Mouse (Mus musculus) thymus, postnatal 0 days (tissue): ENCODE results near the gene Nfix. TPM values are rescaled to one million over a fixed set of nuclear protein-coding genes. Genes with fewer than 3 reads are reported as not detected.

ENCODE experiments used
- DNase-seq: peaks from one replicate; pipeline ENCODE4 v3.0.0-alpha.2; 2015; ENCODE audit warnings: low spot score
- polyA plus RNA-seq: library from polyadenylated mRNA; unstranded; fragments of >200 nt; fragmentation: Nextera tagmentation; extraction: Ambion mirVana; gene quantifications from 2 replicates; pipeline ENCODE4 v1.2.1, GENCODE M21; 2015

The Nfix gene
- polyA plus RNA-seq, 1 experiment from 2014 or later: 11.7 TPM

- peak; percentile 45 for DNase-seq
These were observed 145.5 kb downstream of the Nfix start for GRCm38 (mm10) chr8:84654597-84654996.

GRCm38 (mm10) chr8:84653092-84653631 is 147.0 kb downstream of the Nfix start:
- no peak for DNase-seq

GRCm38 (mm10) chr8:84650213-84650612 is 149.9 kb downstream of the Nfix start:
- DNase-seq: no peak

Other genes starting within 250 kb of the Nfix start
- 76.9 and 86.0 TPM in 2 replicates for gene Ier2, start 137.5 kb downstream of the Nfix start, polyA plus RNA-seq
- gene Trmt1, start 114.0 kb downstream of the Nfix start, polyA plus RNA-seq: 50.0 and 51.5 TPM in 2 replicates
- gene Nacc1, start 112.5 kb downstream of the Nfix start, polyA plus RNA-seq: 12.1 TPM in 2 replicates
- 8.1 and 8.8 TPM in 2 replicates for gene Lyl1, start 98.9 kb downstream of the Nfix start, polyA plus RNA-seq
- gene G430095P16Rik, start 77.3 kb downstream of the Nfix start, polyA plus RNA-seq: 2.4 and 3.6 TPM in 2 replicates
- 4.0 and 4.4 TPM in 2 replicates for gene Dand5, start 22.5 kb upstream of the Nfix start, polyA plus RNA-seq
- gene Gadd45gip1, start 31.2 kb upstream of the Nfix start, polyA plus RNA-seq: 56.4 and 57.4 TPM in 2 replicates
- gene Rad23a, start 40.3 kb upstream of the Nfix start, polyA plus RNA-seq: 120 and 141 TPM in 2 replicates
- gene Calr, start 46.6 kb upstream of the Nfix start, polyA plus RNA-seq: 383 and 479 TPM in 2 replicates
- 92.4 and 93.1 TPM in 2 replicates for gene Farsa, start 56.6 kb upstream of the Nfix start, polyA plus RNA-seq
- gene Syce2, start 71.8 kb upstream of the Nfix start, polyA plus RNA-seq: 104 and 110 TPM in 2 replicates
- gene Gcdh, start 93.6 kb upstream of the Nfix start, polyA plus RNA-seq: 27.1 and 29.1 TPM in 2 replicates
- 0.37 and 0.43 TPM in 2 replicates for gene Klf1, start 101.6 kb upstream of the Nfix start, polyA plus RNA-seq
- gene Dnase2a, start 108.2 kb upstream of the Nfix start, polyA plus RNA-seq: 12.8 and 12.9 TPM in 2 replicates
- gene Mast1, start 137.0 kb upstream of the Nfix start, polyA plus RNA-seq: 0.08 and 0.22 TPM in 2 replicates
- 0.10 and 0.23 TPM in 2 replicates for gene Rtbdn, start 146.6 kb upstream of the Nfix start, polyA plus RNA-seq
- gene Gm49661, start 169.1 kb upstream of the Nfix start, polyA plus RNA-seq: not detected in 2 replicates
- 450 and 476 TPM in 2 replicates for gene Prdx2, start 169.2 kb upstream of the Nfix start, polyA plus RNA-seq
- gene Rnaseh2a, start 169.4 kb upstream of the Nfix start, polyA plus RNA-seq: 150 TPM in 2 replicates
- 71.2 and 71.6 TPM in 2 replicates for gene Junb, start 178.4 kb upstream of the Nfix start, polyA plus RNA-seq
- gene Hook2, start 190.3 kb upstream of the Nfix start, polyA plus RNA-seq: 14.9 and 16.0 TPM in 2 replicates
- 0.12 TPM in 1 of 2 replicates, not detected in the other for gene Best2, start 214.2 kb upstream of the Nfix start, polyA plus RNA-seq
- 90.7 and 95.8 TPM in 2 replicates for gene Asna1, start 224.9 kb upstream of the Nfix start, polyA plus RNA-seq
- gene Trir, start 226.5 kb upstream of the Nfix start, polyA plus RNA-seq: 172 and 191 TPM in 2 replicates
- gene Tnpo2, start 236.6 kb upstream of the Nfix start, polyA plus RNA-seq: 27.4 and 29.0 TPM in 2 replicates